Mouse (Mus musculus) thymus, postnatal 14 days (tissue): ENCODE results near the gene Ssc4d.

Experiments used
- DNase-seq: peaks from one replicate; pipeline ENCODE4 v3.0.0; 2021

The Ssc4d gene

DNA sequence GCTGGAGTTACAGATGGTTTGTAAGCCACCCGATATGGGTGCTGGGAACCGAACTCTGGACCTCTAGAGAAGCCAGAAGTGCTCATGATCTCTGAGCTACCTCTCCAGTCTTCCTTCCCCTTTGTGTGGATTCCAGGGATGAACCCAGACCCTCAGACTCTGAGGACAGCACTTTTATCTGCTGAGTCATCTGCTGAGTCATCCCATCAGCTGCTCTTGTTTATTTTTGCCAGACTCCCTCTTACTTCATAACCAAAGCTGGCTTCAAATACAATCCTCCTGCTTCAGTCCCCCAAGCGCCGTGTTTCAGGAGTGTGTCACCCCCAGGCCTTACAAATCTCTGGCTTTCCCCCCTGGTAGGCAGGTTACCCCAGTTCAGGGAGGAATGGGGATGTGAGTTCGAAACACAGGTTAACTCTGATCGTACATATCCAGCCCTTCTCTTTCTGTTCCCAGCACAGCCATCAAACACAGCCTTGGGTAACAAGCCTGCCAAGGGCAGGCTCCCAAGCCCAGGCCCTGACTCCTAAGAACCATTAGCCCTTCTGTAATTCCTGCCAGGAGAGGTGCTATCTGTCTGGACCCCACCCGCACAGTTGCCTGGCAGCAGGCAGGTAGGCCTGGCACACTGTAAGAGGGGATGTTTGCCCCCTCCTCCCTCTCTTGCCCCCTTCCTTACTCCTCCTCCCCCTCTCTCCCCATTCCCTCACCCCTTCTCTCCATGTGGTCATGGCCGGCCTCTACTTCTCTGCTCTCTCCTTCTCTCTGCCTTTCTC is 1.8 kb upstream of the Ssc4d start:
- DNase-seq = no peak

DNA sequence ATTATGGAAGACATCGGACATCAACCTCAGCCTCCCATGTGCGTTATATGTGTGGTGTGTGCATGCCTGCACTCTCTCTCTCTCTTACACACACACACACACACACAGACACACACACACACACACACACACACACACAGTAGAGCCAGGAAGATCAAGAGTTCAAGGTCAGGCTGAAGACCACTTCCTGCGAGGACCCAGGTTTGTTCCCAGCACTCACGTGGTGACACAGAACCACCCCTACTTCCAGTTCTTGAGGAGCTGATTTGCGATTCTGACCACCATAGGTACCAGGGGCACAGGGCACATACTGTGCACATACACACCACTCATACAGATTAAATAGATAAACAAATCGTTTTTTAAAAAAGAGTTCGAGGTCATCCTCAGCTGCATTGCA is 2.5 kb downstream of the Ssc4d start:
- DNase-seq = no peak

DNA sequence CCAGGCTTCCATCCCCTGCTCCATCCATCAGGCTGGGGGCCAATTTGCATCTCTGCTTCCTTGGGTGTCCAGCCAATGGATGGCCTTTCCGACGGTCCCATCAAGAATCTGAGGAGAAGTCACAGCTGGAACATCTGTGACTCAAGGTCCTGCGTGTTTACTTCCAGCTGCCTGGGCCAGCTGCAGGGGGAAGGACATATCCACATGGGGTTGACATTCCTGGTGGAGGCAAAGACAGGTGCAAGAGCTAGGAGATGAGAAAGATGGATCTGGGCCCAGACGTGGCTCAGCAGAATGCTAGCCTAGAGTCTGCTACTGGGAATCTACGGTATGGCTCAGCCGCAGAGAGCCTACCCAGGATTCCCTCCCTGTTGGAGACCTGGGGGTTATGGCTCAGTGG is 4.1 kb downstream of the Ssc4d start:
- DNase-seq = no peak

DNA sequence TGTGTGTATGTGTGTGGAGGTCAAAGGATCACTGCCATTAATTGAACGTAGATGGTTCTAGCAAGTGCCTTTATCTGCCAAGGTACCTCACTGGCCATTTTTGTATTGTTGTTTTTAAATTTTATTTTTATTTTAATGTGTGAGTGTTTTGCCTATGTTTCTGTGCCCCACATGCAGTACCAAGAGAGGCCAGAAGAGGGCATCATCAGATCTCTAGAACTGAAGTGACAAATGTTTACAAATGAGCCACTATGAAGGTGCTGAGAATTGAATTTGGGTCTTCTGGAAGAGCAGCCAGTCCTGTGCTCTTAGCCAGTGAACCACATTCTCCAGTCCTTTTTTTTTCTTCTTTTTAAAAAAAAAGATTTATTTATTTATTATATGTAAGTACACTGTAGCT is 5.5 kb downstream of the Ssc4d start:
- peak; percentile 71 for DNase-seq

DNA sequence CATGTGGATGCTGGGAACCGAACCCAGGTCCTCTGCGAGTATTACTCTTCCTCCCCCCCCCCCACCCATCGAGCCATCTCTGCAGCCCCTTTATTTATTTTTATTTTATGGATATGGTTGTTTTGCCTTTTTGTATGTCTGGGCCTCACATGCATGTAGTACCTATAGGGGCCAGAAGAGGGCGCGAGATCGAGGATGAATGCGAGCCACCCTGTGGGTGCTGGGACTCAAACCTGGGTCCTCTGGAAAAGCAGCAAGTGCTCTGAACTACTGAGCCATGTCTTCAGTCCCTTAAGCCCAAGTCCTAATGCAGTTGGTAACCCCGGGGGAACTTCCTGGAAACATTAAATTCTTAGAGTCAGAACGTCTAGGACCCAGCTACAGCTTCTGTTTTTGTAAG is 7.5 kb downstream of the Ssc4d start:
- peak; percentile 36 for DNase-seq

DNA sequence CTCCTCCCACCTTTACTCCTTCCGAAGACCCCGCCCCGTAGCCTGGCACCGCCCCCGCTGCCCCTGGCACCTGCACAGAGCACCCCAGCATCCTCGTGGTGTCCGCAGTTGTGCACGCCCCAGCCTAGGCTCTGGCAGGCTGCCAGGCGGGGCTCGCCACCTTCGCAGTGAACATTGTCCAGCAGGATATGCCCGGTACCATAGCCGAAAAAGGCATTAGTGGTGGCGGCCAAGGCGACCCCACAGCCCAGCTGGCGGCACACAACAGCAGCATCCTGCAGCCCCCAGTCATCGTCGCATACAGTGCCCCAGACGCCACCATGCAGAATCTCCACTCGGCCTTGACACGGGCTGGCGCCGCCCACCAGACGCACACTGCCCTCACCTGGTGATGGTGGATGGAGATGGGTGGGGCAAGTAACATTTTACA is 8.8 kb downstream of the Ssc4d start:
- peak; percentile 23 for DNase-seq

DNA sequence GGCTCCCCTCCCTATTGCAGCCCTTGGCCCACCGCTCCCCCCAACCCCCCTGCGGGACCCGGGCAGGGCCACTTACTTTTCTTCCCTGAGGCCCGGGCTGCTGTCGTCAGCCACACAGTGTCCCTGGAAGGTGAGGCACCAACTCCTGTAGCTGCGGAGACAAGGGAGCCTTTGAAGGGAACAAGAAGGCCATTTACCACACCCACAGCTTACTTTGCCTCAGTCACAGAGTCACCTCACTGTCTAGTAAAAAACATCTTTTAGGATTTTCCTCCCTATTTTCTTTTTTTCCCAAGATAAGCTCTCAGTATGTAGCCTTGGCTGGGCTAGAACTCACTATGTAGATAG is 11.1 kb downstream of the Ssc4d start:
- DNase-seq = no peak

DNA sequence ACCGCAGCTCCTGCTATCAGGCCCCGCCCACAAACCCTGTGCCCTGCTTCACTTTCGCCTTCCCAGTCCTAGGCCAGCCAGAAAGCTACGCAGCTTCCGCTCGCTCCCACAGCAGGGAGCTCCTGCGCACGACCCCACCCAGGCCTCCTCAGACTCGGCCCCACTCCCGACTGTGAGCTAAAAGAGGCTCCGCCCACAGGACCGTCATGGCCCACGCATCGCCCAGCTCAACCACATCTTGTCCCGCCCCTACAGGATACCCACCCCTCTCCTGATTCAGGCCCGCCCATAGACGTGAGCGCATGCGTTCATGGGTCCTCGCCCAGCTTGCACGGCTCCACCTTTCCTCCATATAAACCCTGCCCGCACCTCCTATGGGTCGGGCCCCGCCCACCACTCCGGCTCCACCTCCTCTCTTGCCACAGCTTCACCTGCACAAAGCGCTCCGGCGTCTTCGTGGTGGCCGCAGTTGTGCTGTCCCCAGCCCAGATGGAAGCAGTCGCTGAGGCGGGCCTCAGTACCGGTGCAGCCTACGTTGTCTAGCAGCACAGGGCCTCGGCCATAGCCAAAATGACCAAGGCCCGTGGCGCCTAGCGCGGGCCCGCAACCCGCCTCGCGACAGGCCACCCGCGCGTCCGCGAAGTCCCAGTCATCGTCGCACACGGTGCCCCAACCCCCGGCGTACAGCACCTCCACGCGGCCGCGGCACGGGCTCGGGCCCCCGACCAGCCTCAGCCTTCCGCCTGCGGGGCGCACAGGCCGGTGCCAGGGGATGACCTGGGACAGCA is 11.6 kb downstream of the Ssc4d start:
- peak; percentile 99 for DNase-seq

DNA sequence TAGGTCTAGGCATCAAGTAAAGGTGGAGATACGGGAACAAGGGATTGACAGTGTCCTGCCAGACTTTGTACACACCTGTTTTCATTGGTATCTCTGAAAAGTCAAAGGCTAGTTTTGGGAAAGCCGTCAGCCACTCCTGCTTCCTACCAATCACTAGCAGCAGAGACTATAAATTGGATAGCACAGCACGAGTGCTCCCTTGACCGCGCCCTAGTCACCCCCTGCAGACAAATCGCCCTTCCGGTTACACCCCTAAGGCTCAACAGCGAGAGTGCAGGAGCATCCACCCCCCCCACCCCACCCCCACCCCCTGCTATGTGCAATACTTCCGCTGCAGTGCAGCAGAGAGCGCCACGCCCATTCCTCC is 12.2 kb downstream of the Ssc4d start:
- DNase-seq = no peak

DNA sequence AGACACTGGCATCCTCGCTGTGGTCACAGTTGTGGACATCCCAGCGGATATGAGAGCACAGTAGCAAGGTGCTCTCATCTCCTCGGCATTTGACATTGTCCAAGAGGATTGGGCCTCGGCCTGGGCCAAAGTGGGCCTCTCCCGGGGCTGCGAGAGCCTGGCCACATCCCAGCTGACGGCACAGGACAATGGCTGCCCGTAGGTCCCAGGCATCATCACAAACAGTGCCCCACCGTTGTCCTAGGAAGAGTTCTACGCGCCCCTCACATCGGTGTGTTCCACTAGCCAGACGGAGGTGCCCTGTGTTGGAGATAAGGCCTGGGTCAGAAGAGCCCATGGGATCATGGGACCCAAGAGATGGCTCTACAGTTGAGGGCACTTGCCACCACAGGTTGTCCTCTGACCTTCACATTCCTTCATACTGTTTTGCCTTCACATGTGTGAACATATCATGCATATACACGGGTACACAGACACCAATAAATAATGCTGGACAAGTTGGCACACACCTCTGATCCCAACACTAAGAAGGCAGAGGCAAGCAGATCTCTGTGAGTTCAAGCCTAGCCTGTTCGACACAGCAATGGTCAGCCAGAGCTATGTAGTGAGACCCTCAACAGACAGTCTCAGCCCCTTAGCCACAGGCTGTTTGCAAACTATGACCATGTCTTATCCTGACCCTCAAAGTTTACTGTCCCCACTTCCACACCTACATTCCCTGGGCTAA is 13.3 kb downstream of the Ssc4d start:
- peak; percentile 15 for DNase-seq

DNA sequence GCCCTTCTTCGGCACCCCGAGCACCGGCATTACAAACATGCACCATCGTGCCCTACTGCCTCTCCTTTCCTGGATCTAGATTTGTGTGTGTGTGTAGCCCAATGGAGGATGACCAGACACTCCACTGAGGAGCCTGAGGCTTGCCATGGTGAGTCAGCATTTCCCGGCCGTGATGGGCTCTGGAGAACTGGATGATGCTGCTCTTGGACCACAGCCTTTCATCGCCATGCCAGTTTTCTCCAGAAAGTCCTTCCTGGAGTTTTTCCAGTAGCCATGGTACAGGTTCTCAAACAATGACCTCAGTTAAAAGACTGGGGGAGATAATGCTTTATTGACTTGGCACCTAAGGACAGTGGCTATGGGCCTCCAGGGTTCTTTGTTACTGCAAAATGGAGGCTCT is 14.4 kb downstream of the Ssc4d start:
- DNase-seq = no peak

DNA sequence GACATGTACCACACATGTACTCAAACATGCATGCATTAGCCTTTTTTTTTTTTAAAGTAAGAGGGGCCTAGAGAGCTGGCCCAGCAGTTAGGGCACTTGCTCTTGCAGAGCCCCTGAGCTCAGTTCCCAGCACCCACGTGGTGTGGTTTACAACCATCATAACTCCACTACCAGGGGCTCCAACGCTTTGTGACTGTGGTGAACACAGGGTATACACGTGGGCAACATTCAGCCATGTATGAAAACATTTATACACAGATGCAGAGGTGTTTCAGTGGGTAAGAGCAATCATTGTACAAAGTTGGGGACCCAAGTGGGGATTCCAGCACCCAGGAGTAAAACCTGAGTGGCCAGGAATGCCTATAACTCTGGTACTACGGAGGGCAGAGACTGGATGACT is 16.0 kb downstream of the Ssc4d start:
- DNase-seq = no peak

DNA sequence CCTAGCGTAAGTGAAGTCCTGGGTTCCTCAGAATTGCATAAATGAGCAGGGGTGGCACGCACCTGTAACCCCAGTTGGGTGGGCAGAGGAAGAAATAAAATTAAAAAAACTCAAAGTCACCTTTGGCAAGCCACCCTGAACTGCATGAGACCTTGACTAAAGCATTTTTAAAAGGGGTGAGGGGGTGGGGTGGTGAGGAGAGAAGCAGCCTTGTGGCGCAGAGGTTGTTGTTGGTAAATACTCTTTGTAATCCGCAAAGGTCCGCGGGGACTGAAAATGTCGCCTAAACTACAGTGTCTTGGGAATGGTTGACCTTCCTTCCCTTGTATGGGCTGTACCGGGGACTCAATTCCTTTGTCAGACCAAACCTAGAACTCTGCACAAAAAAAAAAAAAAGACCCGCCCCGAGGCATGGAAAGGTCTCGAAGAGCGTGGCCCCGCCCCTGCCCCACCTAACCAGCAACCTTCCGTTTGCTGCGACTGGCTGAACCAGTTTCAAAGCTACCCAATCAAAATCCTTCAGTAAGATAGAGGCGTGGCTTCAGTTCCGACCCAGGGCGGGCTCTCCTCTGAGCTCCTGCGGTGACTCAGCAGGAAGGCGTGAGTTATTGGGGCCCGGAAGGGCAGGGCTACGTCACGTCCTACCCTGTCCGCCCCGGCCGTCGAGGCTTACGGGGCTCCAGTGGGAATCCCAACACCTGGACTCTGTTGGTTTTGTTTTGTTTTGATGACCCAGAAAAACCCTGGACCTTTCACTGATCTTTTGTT is 16.9 kb downstream of the Ssc4d start:
- peak; percentile 96 for DNase-seq

DNA sequence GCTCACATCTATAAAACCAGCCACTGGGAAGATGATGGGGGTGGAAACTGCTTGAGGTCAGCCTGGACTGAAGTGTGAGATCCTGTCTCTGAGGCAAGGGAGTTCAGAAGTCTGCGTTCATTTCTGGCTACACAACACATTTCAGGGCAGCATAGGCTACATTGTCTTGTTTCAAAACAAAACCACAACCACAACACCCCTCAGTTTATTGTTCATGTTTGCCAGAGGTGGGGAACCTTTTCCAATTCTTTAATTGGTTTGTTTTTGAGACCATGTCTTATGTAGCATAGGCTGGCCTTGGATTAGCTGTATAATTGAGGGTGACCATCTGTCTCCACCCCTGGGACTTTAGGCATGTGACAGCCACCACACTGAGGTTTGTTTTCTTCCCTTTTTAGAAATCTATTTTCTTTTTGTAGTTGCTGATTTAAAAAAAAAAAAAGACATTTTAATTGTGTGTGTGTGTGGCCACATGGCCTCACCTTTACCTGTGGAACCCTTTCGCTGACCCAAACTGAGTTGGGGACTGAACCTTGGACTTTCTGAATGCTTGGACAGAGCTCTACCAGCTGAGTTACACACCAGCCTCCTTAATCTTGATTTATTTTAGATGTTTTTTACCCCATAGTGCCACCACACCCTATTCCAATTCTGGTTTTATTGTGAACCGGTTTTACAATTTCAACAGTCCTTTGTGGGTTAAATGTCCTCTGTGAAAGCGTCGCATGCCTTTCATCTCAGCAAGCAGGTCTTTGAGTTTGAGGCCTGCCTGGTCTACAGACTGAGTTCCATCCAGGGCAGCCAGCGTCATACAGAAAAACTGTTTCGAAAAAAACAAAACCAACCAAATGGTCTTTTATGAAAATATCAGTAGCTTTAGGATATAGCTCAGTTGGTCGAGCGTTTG is 17.8 kb downstream of the Ssc4d start:
- no peak for DNase-seq

DNA sequence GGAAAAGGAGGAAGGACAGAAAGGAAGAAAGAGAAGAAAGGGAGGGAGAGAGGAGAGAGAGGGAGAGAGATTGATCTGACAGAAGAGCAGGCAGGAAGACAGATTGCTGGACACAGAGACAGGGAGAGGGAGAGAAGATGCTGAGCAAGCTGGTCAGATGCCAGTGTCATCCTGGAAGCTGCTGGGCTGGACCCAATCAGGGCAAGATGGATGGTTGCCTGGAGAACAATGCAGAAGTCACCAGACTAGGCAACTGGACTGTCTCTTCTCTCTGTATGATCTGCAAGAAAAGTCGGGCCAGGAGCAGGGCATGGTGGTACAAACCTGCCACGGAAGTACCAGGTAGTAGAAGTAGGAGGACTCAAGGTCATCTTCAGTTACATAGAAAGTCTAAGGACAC is 21.5 kb downstream of the Ssc4d start:
- DNase-seq = no peak

DNA sequence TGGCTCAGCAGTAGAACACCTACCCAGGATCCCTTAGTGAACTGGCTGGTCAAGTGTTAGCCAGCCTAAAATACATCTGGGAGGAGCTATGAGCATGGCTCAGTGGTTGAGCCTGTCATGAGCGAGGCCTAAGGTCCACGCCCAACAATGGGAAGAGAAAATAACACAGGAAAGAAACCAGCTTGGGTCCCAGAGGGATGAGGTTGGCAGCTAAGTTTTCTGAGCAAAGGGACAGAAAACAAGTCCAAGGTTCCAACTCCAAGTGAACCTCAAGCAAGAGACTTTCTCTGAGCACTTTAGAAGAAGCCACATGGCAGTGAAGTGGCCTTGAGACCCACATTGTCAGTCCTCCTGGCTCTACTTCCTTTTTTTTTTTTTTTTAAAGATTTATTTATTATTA is 22.7 kb downstream of the Ssc4d start:
- no peak for DNase-seq

DNA sequence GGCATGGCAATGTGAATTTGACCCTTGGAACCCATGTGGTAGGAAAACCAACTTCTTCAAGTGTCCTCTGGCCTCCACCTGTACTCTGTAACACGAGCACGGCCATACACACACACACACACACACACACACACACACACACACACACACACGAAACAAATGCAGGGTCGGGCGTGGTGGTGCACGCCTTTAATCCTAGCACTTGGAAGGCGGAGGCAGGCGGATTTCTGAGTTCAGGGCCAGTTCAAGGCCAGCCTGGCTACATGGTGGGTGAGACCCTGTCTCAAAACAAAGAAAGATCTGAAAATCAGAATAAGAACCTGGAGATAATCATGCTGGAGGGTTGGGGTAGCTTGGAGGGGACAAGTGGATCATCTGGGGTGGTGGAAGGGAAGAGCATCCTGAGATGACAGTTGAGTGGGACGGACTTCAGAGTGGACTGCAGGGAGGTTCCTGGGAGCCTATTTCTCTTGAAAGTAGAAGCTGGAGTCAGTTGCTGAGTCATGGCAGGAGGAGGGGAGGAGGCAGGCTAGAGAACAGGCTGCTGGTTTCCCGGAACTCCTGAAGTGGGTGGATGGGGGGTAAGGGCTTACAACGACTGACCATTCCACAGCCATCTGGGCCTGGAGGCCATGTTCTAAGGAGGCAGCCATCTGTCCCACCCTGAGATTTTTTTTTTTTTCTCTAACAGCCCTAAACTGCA is 23.5 kb downstream of the Ssc4d start:
- DNase-seq = no peak

DNA sequence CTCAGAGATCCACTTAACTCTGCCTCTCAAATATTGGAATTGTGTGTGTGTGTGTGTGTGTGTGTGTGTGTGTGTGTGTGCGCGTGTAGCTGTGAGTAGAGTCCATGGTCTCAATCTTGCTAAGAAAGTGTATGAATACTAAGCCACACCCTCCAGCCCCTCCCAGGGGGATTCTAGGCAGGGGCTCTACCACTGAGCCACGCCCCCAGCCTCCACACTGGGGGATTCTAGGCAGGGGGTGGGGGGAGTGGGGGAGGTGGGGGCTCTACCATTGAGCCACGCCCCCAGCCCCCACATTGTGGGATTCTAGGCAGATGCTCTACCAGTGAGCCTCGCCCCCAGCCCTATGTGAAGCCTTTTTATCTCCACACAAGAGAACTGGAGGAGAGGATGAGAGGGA is 27.7 kb downstream of the Ssc4d start:
- no peak for DNase-seq

DNA sequence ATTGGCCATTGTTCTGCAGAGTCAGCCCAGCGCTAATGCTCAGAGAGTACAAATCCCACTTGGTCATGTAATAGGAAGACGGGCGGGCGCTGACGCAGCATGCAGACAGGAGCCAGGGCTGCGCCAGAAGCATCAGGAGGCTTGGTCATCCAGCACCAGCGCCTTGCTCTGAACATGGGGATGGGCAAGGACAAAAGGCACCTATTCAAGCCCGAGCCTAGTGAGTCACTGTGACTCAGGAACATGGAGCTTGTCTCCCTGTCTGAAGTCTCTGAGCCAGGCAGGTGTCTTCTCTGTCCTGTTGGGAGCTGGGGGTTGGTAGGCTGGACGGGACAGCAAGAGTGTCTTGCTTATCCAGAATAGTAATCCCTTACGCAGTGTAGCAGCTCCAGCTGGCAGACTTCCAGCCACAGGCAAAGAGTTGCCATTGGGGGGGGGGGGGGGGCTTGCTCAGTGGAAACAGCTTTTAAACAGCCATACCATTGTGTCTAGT is 28.4 kb downstream of the Ssc4d start:
- DNase-seq = no peak

DNA sequence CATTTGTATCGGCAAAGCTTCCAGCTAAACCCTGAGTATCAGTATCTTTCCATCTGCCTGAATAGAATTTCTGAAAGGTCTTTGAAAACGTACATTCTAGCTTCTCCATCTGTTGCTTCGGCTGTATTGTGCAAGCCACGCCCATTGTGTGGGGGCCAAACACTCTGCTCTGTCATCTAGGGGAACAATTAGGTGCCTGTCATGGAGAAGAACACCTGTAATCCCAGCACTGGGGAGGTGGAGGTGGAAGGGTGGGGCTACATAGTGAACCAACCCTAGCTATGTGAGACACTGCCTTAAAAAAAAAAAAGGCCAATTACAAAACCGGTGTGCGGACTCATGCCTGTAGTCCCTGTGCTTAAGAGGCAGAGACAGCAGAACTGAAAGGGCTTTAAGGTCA is 31.6 kb downstream of the Ssc4d start:
- no peak for DNase-seq

DNA sequence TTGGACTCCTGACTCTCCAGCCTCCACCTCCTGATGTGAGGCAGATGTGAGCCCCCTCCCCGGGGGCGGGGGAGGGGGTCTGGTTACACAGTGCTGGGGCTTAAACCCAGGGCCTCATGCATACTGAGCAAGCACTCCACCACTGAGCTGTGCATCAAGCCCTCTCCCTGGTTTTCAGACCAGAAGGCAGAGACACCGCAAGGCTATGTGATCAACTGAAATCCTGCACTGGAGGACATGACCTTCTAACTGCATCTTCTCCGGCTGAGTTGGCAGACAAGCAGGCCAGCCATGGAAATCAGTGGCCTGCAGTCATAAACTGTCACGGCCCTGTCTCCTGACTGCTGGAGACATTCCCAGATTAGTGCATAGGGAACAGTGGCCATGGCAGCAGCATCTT is 33.7 kb downstream of the Ssc4d start:
- DNase-seq = no peak
